Mouse (Mus musculus): ENCODE data around the gene Agbl1.

DNA sequence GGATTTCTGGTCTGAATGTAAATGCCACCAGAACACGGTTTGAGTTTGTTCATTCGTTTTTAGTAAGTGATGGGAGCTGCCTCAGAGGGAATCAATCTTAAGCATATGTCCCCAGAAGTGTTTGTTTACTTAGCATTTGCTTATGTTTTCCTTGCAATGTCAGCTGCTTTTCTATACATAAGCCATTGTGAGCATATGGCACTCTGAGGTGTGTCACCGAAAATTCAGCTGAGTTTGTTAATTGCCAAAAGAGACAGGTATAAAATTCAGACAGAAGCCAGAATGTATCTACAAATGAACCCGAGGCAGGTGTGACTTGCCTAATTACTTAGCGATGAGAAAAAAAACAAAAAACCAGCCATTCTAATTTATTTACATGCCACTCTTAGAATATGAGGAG, 257.8 kb downstream of the Agbl1 start:
- no peak for TF ChIP-seq POLR2A (IDR thresholded peaks at IDR 0.05; ENCODE audit: low read depth, low read length)
- TF ChIP-seq CTCF (conservative IDR thresholded peaks at IDR 0.05; ENCODE audit: insufficient read depth, insufficient read length, low read depth, low read length) = no peak

All from kidney, adult 2 months (tissue).